Mouse (Mus musculus) cerebellum, postnatal 10 days (tissue): ENCODE measurements at regions not wholly inside any gene's neighbourhood (a gene's known extent, or its start where the extent isn't known, plus 50 kb on each side); places are given as distances from the start of the nearest gene placed in this dataset.
"Not testable (repeated sequence)": the region's sequence is repeated elsewhere in the genome, so short reads cannot be mapped to it uniquely, and the experiment has no call there.

Source experiments
- DNase-seq, 2 experiments: peaks; one replicate each; pipeline ENCODE4 v3.0.0; 2021; ENCODE audit warnings: mixed read lengths in 2 of 2

DNA sequence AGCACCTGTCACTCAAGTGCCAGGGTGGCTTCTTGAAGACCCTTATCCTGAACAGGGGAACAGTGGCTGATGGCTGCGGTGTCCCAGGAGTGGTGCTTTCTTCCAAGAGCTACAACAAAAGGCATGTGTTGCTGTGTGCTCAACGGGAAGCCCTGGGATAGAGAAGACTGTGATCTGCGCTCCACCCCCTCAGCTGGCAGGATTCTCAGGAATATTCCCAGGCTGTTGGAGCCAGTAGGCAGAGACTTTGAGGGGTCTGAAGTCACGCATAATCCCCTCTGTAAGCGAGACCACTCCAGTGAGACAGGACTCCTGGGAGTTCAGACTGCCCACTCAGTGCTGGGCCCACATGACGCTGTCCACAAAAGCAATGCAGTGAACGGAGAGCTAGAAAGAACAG, 202.4 kb downstream of the Plxna1 start:
- no peak for DNase-seq

DNA sequence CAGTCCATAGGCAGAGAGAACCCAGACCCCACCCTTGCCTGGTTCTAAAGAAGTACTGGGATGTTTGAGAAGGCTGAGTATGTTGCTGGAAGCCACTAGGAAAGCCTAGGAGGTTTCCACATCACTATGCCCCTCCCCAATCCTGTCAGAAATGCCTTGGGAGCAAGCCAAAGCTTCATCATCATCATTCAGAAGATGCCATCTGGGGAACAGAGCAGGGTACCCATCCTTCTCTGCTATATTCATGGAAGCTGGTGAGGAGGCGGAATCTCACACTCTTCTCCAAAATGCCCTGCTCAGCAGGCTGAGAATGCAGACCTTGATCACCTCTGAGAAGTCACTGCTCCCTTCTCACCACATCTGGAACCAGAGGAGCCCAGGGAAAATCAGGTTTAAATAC, 200.7 kb downstream of the Plxna1 start:
- no peak for DNase-seq

- no peak for DNase-seq
Measured at GRCm38 (mm10) chr6:89169520-89169919, 192.9 kb downstream of the Plxna1 start.

- DNase-seq = not testable (repeated sequence)
Measured at GRCm38 (mm10) chr6:89184920-89185319, 177.5 kb downstream of the Plxna1 start.

GRCm38 (mm10) chr6:89200514-89201284, 161.7 kb downstream of the Plxna1 start:
- peak; percentile 15 to 45 for DNase-seq

- DNase-seq = peak; percentile 45 to 56
Measured at GRCm38 (mm10) chr6:89215021-89215420, 147.4 kb downstream of the Plxna1 start.

- DNase-seq = peak; percentile 51 to 57
Measured at GRCm38 (mm10) chr6:89235416-89236075, 126.9 kb downstream of the Plxna1 start.

DNA sequence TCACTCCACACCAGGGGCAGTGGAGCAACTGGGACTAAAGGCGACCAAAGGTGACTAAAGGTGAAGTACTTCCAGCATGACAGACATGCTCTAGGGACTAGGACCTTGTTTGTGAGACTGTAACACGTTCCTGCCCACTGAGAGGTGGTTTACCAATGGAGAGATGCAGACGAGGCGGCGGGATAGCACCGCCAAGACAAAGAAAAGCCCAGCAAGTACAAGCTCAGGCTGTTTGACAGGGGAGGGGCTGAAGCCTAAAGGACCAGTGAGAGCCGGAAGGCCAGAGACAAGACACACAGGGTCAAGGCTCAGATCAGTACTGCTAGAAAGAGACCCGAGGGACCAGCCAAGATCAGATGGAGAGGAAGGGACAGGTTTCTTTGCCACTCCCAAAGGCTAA, 126.2 kb downstream of the Plxna1 start:
- no peak for DNase-seq

DNA sequence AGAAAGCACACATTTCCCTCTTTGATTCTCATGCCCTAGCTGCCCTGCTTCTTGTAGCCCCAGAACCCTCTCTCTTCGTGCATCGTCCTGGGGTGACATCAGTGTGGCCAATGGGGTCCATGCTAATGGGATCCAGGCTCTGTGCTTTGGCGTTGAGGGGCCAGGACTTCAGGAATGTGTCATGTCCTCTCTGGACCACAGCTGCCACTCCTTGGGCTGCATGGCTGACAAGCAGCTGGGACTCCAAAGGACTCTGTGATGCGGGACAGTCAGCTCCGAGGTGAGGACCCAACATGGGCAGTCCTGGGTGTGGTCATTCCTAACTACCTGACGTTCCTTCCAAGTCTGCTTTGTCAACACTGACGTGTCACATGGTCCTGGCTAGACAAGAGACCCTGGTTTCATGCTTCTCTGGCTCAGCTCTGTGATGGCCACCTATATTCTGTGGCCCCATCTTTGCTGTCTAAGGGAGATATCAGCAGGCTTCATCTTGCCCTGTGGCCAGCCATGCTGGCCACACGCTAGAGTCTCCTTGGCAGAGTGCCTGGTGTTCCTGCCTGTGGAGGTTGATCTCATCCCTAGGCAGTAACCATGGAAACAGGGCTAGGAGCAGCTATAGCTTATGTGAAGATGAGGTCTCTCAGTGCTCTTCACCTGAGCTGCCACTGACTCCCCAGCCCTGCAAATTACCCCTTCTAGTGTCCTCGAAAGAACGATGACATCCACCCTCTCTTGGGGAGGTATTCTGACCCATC, 125.4 kb downstream of the Plxna1 start:
- peak; percentile 95 to 96 for DNase-seq

DNA sequence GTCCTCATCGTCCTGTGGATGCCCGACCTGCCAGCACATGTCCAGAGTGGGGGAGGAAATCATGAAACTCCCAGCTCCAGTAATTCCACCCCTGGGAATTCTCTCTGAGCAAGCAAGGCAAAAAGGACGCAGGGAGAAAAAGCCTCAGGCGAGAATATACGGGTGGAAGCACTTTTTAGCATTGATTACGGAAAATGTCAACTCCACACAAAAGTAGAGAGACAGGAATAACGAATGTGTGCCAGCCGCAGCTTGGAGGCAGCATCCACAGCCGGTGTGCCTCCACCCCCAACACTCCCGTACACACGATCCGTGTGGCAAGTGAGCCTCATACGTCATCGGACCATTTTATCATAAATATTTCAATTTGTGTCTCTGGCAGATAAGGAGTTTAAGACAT, 123.5 kb downstream of the Plxna1 start:
- DNase-seq = peak in 1 of 2 experiments; percentile 41

DNA sequence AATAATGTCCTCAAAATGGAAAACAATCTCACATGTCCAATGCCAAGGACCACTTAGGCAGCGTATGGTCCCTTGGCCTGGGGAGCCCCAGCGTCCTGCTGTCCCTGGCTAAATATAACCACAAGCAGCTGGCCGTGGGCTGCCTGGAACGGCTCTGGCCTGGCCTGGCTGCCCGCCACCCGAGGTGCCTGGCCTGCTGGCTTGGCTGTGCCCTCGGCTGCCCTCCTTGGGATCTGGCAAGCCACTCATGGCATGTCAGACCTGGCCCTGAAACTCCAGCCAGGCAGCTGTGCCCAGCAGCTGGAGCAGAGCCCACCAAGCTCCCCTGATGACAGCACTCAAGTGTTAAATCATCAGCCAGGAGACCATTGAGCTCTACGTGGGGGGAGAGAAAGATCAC, 122.9 kb downstream of the Plxna1 start:
- DNase-seq = peak; percentile 96 to 97

GRCm38 (mm10) chr6:89240168-89240705, 122.2 kb downstream of the Plxna1 start:
- peak; percentile 40 to 46 for DNase-seq

GRCm38 (mm10) chr6:89242371-89243288, 119.8 kb downstream of the Plxna1 start:
- peak in 1 of 2 experiments; percentile 27 for DNase-seq

GRCm38 (mm10) chr6:89245506-89245905, 116.9 kb downstream of the Plxna1 start:
- peak in 1 of 2 experiments; percentile 0 for DNase-seq

GRCm38 (mm10) chr6:89246261-89246660, 116.2 kb downstream of the Plxna1 start:
- peak in 1 of 2 experiments; percentile 1 for DNase-seq

- DNase-seq = peak in 1 of 2 experiments; percentile 22
Measured at GRCm38 (mm10) chr6:89248574-89248973, 113.8 kb downstream of the Plxna1 start.

- peak in 1 of 2 experiments; percentile 0 for DNase-seq
Measured at GRCm38 (mm10) chr6:89249303-89249702, 113.1 kb downstream of the Plxna1 start.

GRCm38 (mm10) chr6:89251641-89252040, 110.8 kb downstream of the Plxna1 start:
- peak; percentile 52 to 59 for DNase-seq

GRCm38 (mm10) chr6:89256022-89256421, 106.4 kb downstream of the Plxna1 start:
- DNase-seq = no peak

DNA sequence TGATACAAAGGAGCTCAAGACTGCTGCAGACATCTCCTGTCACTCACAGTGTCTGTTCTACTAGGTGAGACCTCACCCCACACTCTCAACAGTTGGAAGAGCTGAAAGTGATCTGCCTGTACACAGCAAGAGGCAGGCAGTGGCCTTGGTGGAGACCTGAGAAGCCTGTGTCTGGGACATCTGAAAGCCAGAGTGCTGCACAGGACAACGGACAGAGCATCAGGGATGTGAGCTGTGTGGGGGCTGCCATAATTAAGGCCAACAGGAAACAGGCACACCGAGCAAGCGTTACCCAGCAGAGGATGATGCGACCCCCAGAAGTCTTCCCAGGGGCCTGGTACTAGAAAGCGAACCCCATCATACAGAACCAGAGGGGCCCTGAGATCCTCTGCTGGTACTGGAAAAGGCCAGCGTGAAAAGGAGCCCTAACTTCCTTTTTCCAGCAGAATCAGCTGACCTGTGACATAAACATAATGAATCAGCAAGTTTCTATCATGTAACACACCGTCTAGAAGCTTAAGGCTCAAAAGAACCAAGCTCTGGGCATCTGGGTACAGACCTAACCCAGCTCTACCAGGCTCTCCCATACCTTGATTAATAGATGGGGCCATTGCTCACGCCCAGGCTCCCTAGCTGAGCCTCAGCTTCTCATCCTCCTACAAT, 105.7 kb downstream of the Plxna1 start:
- no peak for DNase-seq

DNA sequence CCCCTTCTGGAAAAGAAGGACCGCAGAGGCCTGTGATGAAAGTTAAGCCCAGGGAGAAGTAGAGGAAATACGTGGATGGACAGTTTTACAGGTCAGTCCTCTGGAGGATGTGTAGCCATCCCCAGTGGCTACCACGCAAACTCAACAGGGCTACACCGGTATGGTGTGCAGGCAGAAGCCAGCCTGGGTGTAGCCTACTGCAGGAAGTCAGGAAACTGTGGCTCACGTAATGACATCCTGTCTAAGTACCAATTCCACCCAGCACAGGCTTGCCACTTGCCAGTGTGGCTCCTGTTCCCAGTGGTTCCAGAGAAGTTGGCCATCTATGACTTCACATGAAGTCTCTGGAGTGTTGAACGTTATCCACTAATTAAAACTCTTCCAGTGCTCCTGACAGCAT, 105.0 kb downstream of the Plxna1 start:
- no peak for DNase-seq
